Mouse (Mus musculus) midbrain, embryonic 11.5 days (tissue): Measurements from ENCODE around the gene Pip4k2b. TPM values are rescaled to one million over a fixed set of nuclear protein-coding genes. Genes with fewer than 3 reads are reported as not detected.

Experiments
- ATAC-seq: fragments of 200-750 bp; cut with Nextera tagmentation; 2 replicates; pipeline ENCODE4 v1.8.0; 2017; ENCODE audit warnings: moderate TSS enrichment, moderate library complexity; ENCODE audit not compliant: low FRiP score
- DNase-seq: peaks from one replicate; pipeline ENCODE4 v3.0.0; 2015; ENCODE audit warnings: low spot score; ENCODE audit errors: missing footprints
- H3K27ac ChIP-seq: fragments of 300-500 bp; sonication (generic); 2 replicates; pipeline ENCODE4 v1.5.1; 2014; ENCODE audit warnings: low read depth, low read length
- H3K27me3 ChIP-seq: fragments of 300-500 bp; sonication (generic); 2 replicates; pipeline ENCODE4 v1.6.1; 2014; ENCODE audit warnings: mild to moderate bottlenecking, low read length, moderate library complexity, mixed read lengths; ENCODE audit not compliant: control insufficient read depth, insufficient read depth
- H3K36me3 ChIP-seq: fragments of 300-500 bp; sonication (generic); 2 replicates; pipeline ENCODE4 v1.6.1; 2014; ENCODE audit warnings: mild to moderate bottlenecking, low read length, moderate library complexity, mixed read lengths; ENCODE audit not compliant: control insufficient read depth, insufficient read depth
- H3K4me1 ChIP-seq: fragments of 300-500 bp; sonication (generic); 2 replicates; pipeline ENCODE4 v1.6.1; 2014; ENCODE audit warnings: low read length; ENCODE audit not compliant: control insufficient read depth, insufficient read depth
- H3K4me2 ChIP-seq: fragments of 300-500 bp; sonication (generic); 2 replicates; pipeline ENCODE4 v1.6.1; 2014; ENCODE audit warnings: mild to moderate bottlenecking, moderate library complexity
- H3K4me3 ChIP-seq: fragments of 300-500 bp; sonication (generic); 2 replicates; pipeline ENCODE4 v1.5.1; 2014; ENCODE audit warnings: low read depth, low read length
- H3K9ac ChIP-seq: fragments of 300-500 bp; sonication (generic); 2 replicates; pipeline ENCODE4 v1.6.1; 2014; ENCODE audit warnings: low read length
- H3K9me3 ChIP-seq: fragments of 300-500 bp; sonication (generic); 2 replicates; pipeline ENCODE4 v1.6.1; 2016; ENCODE audit warnings: low read length; ENCODE audit not compliant: control insufficient read depth
- WGBS: fragments of 180-500 bp; shearing (Covaris S2); extraction: QIAGEN DNeasy Blood & Tissue Kit; methylation state at CpG from one replicate; pipeline ENCODE4 v1.1.7; 2014; 5-methylcytosine and 5-hydroxymethylcytosine counted together
- polyA plus RNA-seq: library from polyadenylated mRNA; unstranded; fragments of >200 nt; fragmentation: Nextera tagmentation; extraction: Ambion mirVana; gene quantifications from 2 replicates; pipeline ENCODE4 v1.2.1, GENCODE M21; 2014

Gene Pip4k2b
- polyA plus RNA-seq, 1 experiment from 2014 or later: 2.4 TPM

DNA sequence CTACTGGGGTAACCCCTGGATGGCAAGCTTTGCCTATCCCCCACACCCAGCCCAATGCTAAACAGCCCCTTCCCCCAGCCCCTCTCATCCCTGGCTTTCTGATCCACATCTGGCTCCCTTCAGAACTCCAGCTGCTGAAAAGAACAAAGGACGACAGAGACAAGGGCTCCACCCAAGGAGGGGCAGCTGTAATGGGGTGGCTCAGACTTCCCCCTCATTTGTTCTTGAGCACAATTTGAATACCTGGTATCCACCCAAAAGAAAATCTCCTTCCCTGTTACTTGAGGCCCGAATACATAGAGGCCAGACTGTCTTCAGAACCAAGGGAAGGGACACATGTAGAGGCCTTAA, 73.4 kb downstream of the Pip4k2b start:
- Histone ChIP-seq H3K36me3 (peaks cover 25% of the 10 kb centered on the region), H3K27ac (no peak overlapping the region), H3K9me3 (no peaks in the 10 kb centered on the region), H3K4me1 (peaks cover 12% of the 10 kb centered on the region), H3K9ac (no peak overlapping the region), H3K27me3 (no peaks in the 10 kb centered on the region), H3K4me3 (no peak overlapping the region), H3K4me2 (no peak overlapping the region)
- WGBS: 30% methylated on average over 2 of the region's 2 CpGs
- no peak for ATAC-seq
- DNase-seq: no peak

DNA sequence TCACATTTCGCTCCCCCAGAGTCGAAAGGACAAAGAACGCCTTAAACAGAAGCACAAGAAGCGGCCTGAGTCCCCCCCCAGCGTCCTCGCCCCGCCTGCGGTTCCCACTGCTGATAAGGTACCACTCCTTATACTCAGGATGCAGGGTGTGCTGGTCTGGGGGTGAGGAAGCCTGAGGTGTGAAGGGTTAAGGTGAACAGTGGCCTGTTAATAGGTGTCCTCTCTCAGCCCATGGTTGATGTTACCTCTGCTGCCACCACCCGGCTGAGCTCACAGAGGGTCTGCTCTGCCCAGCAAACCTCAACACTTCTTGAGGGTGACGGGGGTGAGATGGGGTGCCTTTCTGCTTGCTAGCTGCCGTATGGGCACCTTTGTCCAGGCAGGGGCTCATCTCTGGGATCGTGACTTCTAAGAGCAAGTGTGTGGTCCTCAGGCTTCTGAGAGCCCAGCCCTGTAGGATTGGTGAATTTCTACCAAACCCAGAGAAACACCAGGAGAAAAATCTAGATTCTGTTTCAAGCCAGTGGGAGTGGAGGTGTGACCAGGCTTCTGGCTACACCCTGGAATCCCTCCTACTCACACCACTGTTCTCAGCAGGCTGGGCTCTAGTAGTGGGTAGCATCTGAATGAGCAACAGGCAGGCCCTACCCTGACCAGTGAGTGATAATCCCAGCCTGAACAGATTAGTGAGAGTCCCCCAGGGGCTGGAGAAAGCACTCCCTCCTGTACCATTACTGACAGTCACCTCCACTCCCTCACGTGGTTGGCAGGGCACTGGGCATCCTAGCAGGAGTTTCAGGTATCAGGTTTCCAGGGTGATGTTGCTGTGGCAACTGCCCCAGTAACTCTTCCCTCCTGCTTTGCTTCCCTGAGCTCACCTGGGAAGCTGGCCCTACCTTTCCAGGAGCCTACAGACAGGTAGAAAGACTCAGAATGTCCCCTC, 74.0 kb downstream of the Pip4k2b start:
- H3K4me3 ChIP-seq: no peak overlapping the region
- no peak overlapping the region for H3K27ac ChIP-seq
- 61% methylated on average over 13 of the region's 13 CpGs for WGBS
- H3K36me3 ChIP-seq: peaks cover 28% of the 10 kb centered on the region
- DNase-seq (no peak), ATAC-seq (no peak)
- H3K4me1 ChIP-seq: peaks cover 7% of the 10 kb centered on the region
- no peak overlapping the region for H3K4me2 ChIP-seq
- H3K27me3 ChIP-seq: no peaks in the 10 kb centered on the region
- no peaks in the 10 kb centered on the region for H3K9me3 ChIP-seq
- no peak overlapping the region for H3K9ac ChIP-seq

DNA sequence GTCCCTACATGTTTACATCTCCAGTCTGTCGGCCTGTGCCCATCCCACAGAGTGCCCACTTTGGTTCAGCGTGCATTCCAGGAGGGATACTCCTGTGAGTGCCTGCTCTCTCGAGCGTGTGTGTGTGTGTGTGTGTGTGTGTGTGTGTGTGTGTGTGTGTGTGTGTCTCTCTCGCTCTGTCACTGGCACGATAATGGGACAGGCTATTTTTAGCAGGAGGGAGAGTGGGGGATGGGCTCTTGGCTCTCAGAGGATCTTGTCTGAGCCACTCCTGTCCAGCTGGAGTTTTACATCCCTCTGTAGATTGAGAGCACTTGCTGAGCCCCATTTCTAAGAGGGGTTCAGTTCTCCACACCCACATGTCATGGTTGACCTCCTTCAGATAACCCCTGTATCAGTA, 74.7 kb downstream of the Pip4k2b start:
- 35% methylated on average over 6 of the region's 6 CpGs for WGBS
- no peak for DNase-seq
- Histone ChIP-seq H3K27me3 (no peaks in the 10 kb centered on the region), H3K9me3 (no peaks in the 10 kb centered on the region), H3K9ac (no peak overlapping the region), H3K4me3 (no peak overlapping the region), H3K27ac (no peak overlapping the region), H3K36me3 (peaks cover 28% of the 10 kb centered on the region), H3K4me1 (peaks cover 11% of the 10 kb centered on the region), H3K4me2 (no peak overlapping the region)
- no peak for ATAC-seq

DNA sequence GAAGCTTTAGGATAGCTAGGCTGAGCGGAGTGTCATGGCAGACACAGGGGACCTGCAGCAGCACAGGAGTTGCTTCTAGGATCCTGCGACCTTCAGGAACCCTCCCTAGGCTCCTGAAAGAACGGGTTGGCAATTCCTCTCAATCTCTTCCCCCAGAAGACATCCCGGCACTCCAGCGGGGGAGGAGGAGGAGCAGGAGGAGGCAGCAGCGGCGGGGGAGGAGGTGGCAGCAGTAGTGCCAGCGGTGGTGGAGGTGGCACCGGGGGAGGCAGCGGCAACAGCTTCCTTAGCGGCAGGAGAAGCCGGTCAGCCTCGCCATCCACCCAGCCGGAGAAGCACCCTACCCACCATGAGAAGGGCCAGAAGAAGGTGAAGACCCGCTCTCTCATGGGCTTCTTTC, 75.2 kb downstream of the Pip4k2b start:
- Histone ChIP-seq H3K27ac (no peak overlapping the region), H3K27me3 (no peaks in the 10 kb centered on the region), H3K4me1 (peaks cover 17% of the 10 kb centered on the region), H3K4me3 (no peak overlapping the region), H3K9me3 (no peaks in the 10 kb centered on the region), H3K4me2 (no peak overlapping the region), H3K9ac (peak overlapping the region; percentile 16; the same call in 1 of the 2 replicates), H3K36me3 (peaks cover 28% of the 10 kb centered on the region)
- no peak for DNase-seq
- 51% methylated on average over 15 of the region's 15 CpGs for WGBS
- no peak for ATAC-seq

DNA sequence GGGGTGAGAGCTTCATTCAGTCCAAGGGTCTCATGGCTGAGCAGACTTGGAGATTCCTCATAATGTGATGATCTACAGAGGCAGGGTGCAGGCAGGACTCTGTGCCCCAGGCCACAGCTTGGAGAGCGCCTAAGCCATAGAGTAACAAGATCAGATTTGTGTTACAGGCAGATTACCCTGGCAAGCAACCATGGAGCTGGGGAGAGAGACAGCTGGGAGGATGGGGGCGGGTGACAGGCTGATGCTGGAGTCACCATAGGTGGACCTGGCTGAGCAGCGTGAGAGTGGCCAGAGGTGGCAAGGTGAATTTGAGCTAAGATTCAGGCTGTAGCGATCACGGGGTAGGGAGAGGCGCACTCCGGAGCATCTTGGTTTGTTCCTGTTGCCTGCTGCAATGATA, 76.3 kb downstream of the Pip4k2b start:
- Histone ChIP-seq H3K4me1 (peaks cover 19% of the 10 kb centered on the region), H3K36me3 (peaks cover 23% of the 10 kb centered on the region), H3K9me3 (no peaks in the 10 kb centered on the region), H3K27ac (no peak overlapping the region), H3K4me3 (no peak overlapping the region), H3K27me3 (no peaks in the 10 kb centered on the region), H3K4me2 (no peak overlapping the region), H3K9ac (no peak overlapping the region)
- DNase-seq: no peak
- 93% methylated on average over 7 of the region's 7 CpGs for WGBS
- no peak for ATAC-seq

DNA sequence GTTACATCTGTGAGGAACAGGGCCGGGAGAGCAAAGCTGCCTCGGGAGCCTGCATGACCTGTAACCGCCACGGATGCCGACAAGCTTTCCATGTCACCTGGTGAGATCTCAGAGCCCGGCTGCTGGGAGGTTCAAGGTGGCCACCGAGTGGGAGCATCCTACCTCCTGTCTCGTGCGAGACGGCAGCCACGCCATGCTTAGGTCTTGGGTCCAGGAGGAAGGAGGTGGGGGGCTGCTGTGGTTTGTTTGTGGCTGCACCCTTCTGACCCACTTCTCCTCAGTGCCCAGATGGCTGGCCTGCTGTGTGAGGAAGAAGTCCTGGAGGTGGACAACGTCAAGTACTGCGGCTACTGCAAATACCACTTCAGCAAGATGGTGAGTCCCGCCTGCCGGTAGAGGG, 77.7 kb downstream of the Pip4k2b start:
- no peak overlapping the region for H3K9ac ChIP-seq
- H3K36me3 ChIP-seq: peaks cover 20% of the 10 kb centered on the region
- ATAC-seq (no peak), DNase-seq (no peak)
- WGBS: 91% methylated on average over 15 of the region's 15 CpGs
- H3K4me2 ChIP-seq: no peak overlapping the region
- no peaks in the 10 kb centered on the region for H3K9me3 ChIP-seq
- H3K27ac ChIP-seq: no peak overlapping the region
- H3K4me3 ChIP-seq: no peak overlapping the region
- peaks cover 25% of the 10 kb centered on the region for H3K4me1 ChIP-seq
- peaks cover 3% of the 10 kb centered on the region for H3K27me3 ChIP-seq

DNA sequence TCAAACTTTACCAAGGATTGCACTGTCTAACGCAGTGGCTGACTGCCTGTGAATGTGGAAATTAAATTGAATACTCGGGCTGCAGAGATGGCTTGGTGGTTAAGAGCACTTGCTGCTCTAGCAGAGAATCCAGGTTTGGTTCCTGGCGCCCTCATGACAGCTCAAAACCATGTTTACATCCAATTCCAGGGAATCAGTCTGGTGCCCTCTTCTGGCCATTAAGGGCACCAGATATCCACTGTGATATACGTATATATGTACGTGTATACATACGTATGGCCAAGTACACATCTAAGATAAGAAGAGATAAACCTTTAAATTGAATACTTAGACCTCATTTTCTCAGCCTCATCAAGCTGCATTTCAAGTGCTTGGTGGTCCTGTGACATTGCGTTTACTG, 78.3 kb downstream of the Pip4k2b start:
- WGBS: 90% methylated on average over 7 of the region's 7 CpGs
- H3K4me3 ChIP-seq: no peak overlapping the region
- H3K4me1 ChIP-seq: peaks cover 30% of the 10 kb centered on the region
- ATAC-seq: no peak
- H3K27me3 ChIP-seq: peaks cover 5% of the 10 kb centered on the region
- DNase-seq: no peak
- no peaks in the 10 kb centered on the region for H3K9me3 ChIP-seq
- H3K36me3 ChIP-seq: peaks cover 17% of the 10 kb centered on the region
- no peak overlapping the region for H3K27ac ChIP-seq
- H3K9ac ChIP-seq: no peak overlapping the region
- no peak overlapping the region for H3K4me2 ChIP-seq

DNA sequence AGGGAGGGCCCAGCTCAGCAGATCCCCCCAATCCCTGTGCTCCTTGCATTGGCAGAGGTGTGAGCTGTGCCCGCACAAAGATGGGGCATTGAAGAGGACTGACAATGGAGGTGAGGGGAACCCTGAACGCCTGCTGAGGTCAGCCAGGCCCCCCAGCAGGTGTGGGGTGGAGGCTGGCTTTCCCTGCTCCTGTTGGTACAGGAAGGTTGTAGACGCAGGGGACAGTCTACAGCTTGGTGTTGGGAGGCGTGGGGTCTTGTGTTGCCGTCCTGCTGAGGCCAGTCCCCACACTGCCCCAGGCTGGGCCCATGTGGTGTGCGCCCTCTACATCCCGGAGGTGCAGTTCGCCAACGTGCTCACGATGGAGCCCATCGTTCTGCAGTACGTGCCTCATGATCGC, 79.1 kb downstream of the Pip4k2b start:
- Histone ChIP-seq H3K27me3 (peaks cover 7% of the 10 kb centered on the region), H3K4me3 (peak overlapping the region; percentile 97; the same call in 1 of the 2 replicates), H3K36me3 (peaks cover 17% of the 10 kb centered on the region), H3K4me1 (peaks cover 38% of the 10 kb centered on the region), H3K9ac (no peak overlapping the region), H3K27ac (no peak overlapping the region), H3K9me3 (no peaks in the 10 kb centered on the region), H3K4me2 (peak overlapping the region; percentile 70; the same call in 1 of the 2 replicates)
- DNase-seq (no peak), ATAC-seq (no peak)
- WGBS: 88% methylated on average over 13 of the region's 13 CpGs
